14 mouse cellular contexts compared by ENCODE assay signal in the genomic region with DNA sequence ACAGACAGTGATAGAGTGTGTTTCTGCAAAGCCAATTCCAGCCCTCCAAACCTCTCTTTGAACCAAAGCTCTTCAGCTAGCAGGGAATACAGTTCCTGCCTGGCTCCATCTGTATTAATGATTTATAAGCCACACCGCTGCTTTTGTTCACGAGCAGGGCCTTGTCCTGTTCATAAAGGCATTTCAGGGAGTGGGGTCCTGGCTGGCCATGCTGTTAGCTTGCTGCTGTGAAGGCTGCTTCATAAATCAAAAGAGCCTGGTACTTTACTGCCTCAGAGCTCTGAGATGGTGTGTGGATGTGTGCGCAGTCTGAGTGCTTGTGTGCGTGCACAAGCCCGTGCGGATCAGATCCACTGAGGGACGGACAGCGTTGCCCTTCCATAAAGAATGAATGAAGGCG.
DNase-seq lines count a peak whose midpoint lies in the region; ATAC-seq lines count a peak whose summit lies in the region.
"Had no signal": no experiment of that assay in that cellular context is flagged by ENCODE, and none has a peak within 500 bp of the region (broad histone marks: within the 10 kb centered on the region; RNA-seq: fewer than 3 reads in every experiment).

No protein-coding gene starts in this region.

- no peak for DNase-seq in kidney, adult 8-10 months
- DNase-seq in embryo, embryonic 11.5 days (ENCODE audit: low read depth, low spot score), result peak; percentile 27
- no peak for DNase-seq in thymus, postnatal 0 days (ENCODE audit: low spot score)
- DNase-seq in layer of hippocampus, adult 11-12 months (ENCODE audit: low spot score), result no peak
- DNase-seq in ovary, adult 18-20 months (ENCODE audit: low spot score), result no peak
- DNase-seq: adrenal gland, adult 2 months; cerebellum, adult 9-11 months; kidney, adult 18-20 months; liver, embryonic 13.5 days; thymus, adult 18-20 months had no signal

- no peak overlapping the region for H3K4me2 ChIP-seq in kidney, embryonic 14.5 days (replicated peaks; ENCODE audit: low read depth, low read length)
- H3K4me2 ChIP-seq in hindbrain, embryonic 13.5 days, result peak overlapping the region; percentile 15; the same call in 1 of the 2 replicates
- no peak overlapping the region for H3K4me2 ChIP-seq in midbrain, embryonic 13.5 days (replicated peaks)
- H3K4me2 ChIP-seq: heart, embryonic 13.5 days; liver, embryonic 13.5 days had no signal

- H3K9ac ChIP-seq in kidney, embryonic 14.5 days (ENCODE audit: low read depth, low read length), result no peak overlapping the region
- H3K9ac ChIP-seq in hindbrain, embryonic 13.5 days, result peak overlapping the region; percentile 49; the same call in 1 of the 2 replicates
- no peak overlapping the region for H3K9ac ChIP-seq in midbrain, embryonic 13.5 days (replicated peaks)
- H3K9ac ChIP-seq: heart, embryonic 13.5 days; liver, embryonic 13.5 days had no signal

- 44% methylated on average over 9 of the region's 9 CpGs for WGBS in kidney, embryonic 14.5 days
- WGBS in hindbrain, embryonic 13.5 days, result 47% methylated on average over 9 of the region's 9 CpGs
- 67% methylated on average over 9 of the region's 9 CpGs for WGBS in midbrain, embryonic 13.5 days

- H3K4me1 ChIP-seq in kidney, embryonic 14.5 days (ENCODE audit: control insufficient read depth, insufficient read depth, low read length), result no peaks in the 10 kb centered on the region
- H3K4me1 ChIP-seq in hindbrain, embryonic 13.5 days (replicated peaks), result peaks cover 60% of the 10 kb centered on the region
- H3K4me1 ChIP-seq in midbrain, embryonic 13.5 days (replicated peaks), result peaks cover 51% of the 10 kb centered on the region
- H3K4me1 ChIP-seq: liver, embryonic 13.5 days had no signal

- peak; percentile 75 for ATAC-seq in kidney, embryonic 14.5 days (ENCODE audit: low FRiP score, low TSS enrichment)
- ATAC-seq in hindbrain, embryonic 13.5 days (ENCODE audit: low FRiP score), result no peak
- ATAC-seq in midbrain, embryonic 13.5 days, result peak; percentile 44; the same call in 1 of the 2 replicates

- no peak overlapping the region for H3K27ac ChIP-seq in kidney, embryonic 14.5 days (ENCODE audit: low read depth, low read length)
- H3K27ac ChIP-seq in hindbrain, embryonic 13.5 days, result peak overlapping the region; percentile 75
- peak overlapping the region; percentile 44 for H3K27ac ChIP-seq in midbrain, embryonic 13.5 days
- H3K27ac ChIP-seq: liver, embryonic 13.5 days had no signal

- no peaks in the 10 kb centered on the region for H3K9me3 ChIP-seq in kidney, embryonic 14.5 days (ENCODE audit: control insufficient read depth, low read length)
- no peaks in the 10 kb centered on the region for H3K9me3 ChIP-seq in hindbrain, embryonic 13.5 days
- H3K9me3 ChIP-seq in midbrain, embryonic 13.5 days, result no peaks in the 10 kb centered on the region
- H3K9me3 ChIP-seq: heart, embryonic 13.5 days; liver, embryonic 13.5 days had no signal

- H3K4me3 ChIP-seq in kidney, embryonic 14.5 days (ENCODE audit: low read length), result no peak overlapping the region
- no peak overlapping the region for H3K4me3 ChIP-seq in hindbrain, embryonic 13.5 days
- no peak overlapping the region for H3K4me3 ChIP-seq in midbrain, embryonic 13.5 days (replicated peaks)
- H3K4me3 ChIP-seq: heart, embryonic 13.5 days; liver, embryonic 13.5 days had no signal

- H3K36me3 ChIP-seq in kidney, embryonic 14.5 days (ENCODE audit: control insufficient read depth, insufficient read depth, low read length), result no peaks in the 10 kb centered on the region
- no peaks in the 10 kb centered on the region for H3K36me3 ChIP-seq in hindbrain, embryonic 13.5 days
- H3K36me3 ChIP-seq in midbrain, embryonic 13.5 days, result no peaks in the 10 kb centered on the region
- H3K36me3 ChIP-seq: heart, embryonic 13.5 days; liver, embryonic 13.5 days had no signal

- no peaks in the 10 kb centered on the region for H3K27me3 ChIP-seq in kidney, embryonic 14.5 days (ENCODE audit: control insufficient read depth, insufficient read depth, low read length)
- H3K27me3 ChIP-seq in hindbrain, embryonic 13.5 days, result no peaks in the 10 kb centered on the region
- peaks cover 5% of the 10 kb centered on the region for H3K27me3 ChIP-seq in midbrain, embryonic 13.5 days
- H3K27me3 ChIP-seq: liver, embryonic 13.5 days had no signal
